In genomic region chr3:67116317-67116716, GRCm38 (mm10) we compare ENCODE assay signal across 25 mouse cellular contexts.
"Had no signal": no experiment of that assay in that cellular context is flagged by ENCODE, and none has a peak within 500 bp of the region (broad histone marks: within the 10 kb centered on the region; RNA-seq: fewer than 3 reads in every experiment).

No protein-coding gene starts in this region.

- H3K4me1 ChIP-seq: heart, embryonic 10.5 days; hindbrain, embryonic 10.5 days; hindbrain, embryonic 12.5 days; intestine, embryonic 15.5 days; limb, embryonic 10.5 days; limb, embryonic 12.5 days had no signal

- DNase-seq: gastrocnemius, adult 2 months; gastrocnemius, postnatal 10 days; gastrocnemius, postnatal 25 days; heart, adult 18-20 months; heart, postnatal 10 days; heart, postnatal 4 days; kidney, adult 18-20 months; kidney, adult 8-10 months; kidney, postnatal 10 days; kidney, postnatal 25 days; kidney, postnatal 4 days; liver had no signal

- H3K27me3 ChIP-seq: heart, embryonic 12.5 days; hindbrain, embryonic 12.5 days; intestine, embryonic 15.5 days; limb, embryonic 12.5 days had no signal

- H3K36me3 ChIP-seq: heart, embryonic 10.5 days; heart, embryonic 12.5 days; hindbrain, embryonic 10.5 days; hindbrain, embryonic 12.5 days; intestine, embryonic 15.5 days; limb, embryonic 10.5 days; limb, embryonic 12.5 days had no signal

- H3K4me2 ChIP-seq: heart, embryonic 12.5 days; hindbrain, embryonic 12.5 days; hindbrain, embryonic 14.5 days; intestine, embryonic 15.5 days; limb, embryonic 12.5 days had no signal

- H3K4me3 ChIP-seq: gastrocnemius, adult 2 months; heart, embryonic 10.5 days; heart, embryonic 12.5 days; hindbrain, embryonic 10.5 days; hindbrain, embryonic 12.5 days; intestine, embryonic 15.5 days; layer of hippocampus, adult 2 months; left cerebral cortex, adult 2 months; limb, embryonic 10.5 days; limb, embryonic 12.5 days had no signal

- H3K27ac ChIP-seq: gastrocnemius, adult 2 months; heart, embryonic 10.5 days; hindbrain, embryonic 10.5 days; hindbrain, embryonic 12.5 days; hindbrain, embryonic 14.5 days; intestine, embryonic 15.5 days; layer of hippocampus, adult 2 months; left cerebral cortex, adult 2 months; limb, embryonic 10.5 days; limb, embryonic 12.5 days had no signal

- H3K9ac ChIP-seq: heart, embryonic 12.5 days; hindbrain, embryonic 12.5 days; hindbrain, embryonic 14.5 days; intestine, embryonic 15.5 days; limb, embryonic 12.5 days had no signal

- ATAC-seq: hindbrain, embryonic 16.5 days; inflammation-experienced regulatory T-cells, adult 6 months; intestine, embryonic 15.5 days; intestine, postnatal 0 days had no signal

- H3K9me3 ChIP-seq: heart, embryonic 10.5 days; heart, embryonic 12.5 days; hindbrain, embryonic 10.5 days; hindbrain, embryonic 12.5 days; intestine, embryonic 15.5 days; limb, embryonic 10.5 days; limb, embryonic 12.5 days had no signal
